Mouse (Mus musculus) G1E (cell line): ENCODE results near the gene Utp20. TPM values are rescaled to one million over a fixed set of nuclear protein-coding genes. Genes with fewer than 3 reads are reported as not detected.

Experiments used
- ATAC-seq: 2 replicates; pipeline ENCODE4 v1.8.0; 2016; ENCODE audit warnings: mild to moderate bottlenecking; ENCODE audit not compliant: insufficient number of reproducible peaks, poor library complexity, low FRiP score, severe bottlenecking; ENCODE audit errors: extremely low read depth
- DNase-seq: peaks from one replicate; pipeline ENCODE4 v3.0.0; 2012; ENCODE audit warnings: low spot score
- H3K27me3 ChIP-seq: 2 replicates; pipeline ENCODE4 v1.6.1; 2012; ENCODE audit warnings: mild to moderate bottlenecking, low read length, inconsistent platforms; ENCODE audit not compliant: insufficient read depth
- H3K36me3 ChIP-seq: replicated peaks from 2 replicates; pipeline ENCODE3; 2012; ENCODE audit warnings: mild to moderate bottlenecking, inconsistent platforms
- H3K4me1 ChIP-seq: 2 replicates; pipeline ENCODE4 v1.6.1; 2012; ENCODE audit warnings: low read depth, low read length, inconsistent platforms, mixed read lengths; ENCODE audit not compliant: insufficient read depth
- H3K4me3 ChIP-seq: 2 replicates; pipeline ENCODE4 v1.5.1; 2012; ENCODE audit warnings: low read depth, mild to moderate bottlenecking, inconsistent platforms, low read length, moderate library complexity, mixed read lengths
- H3K9me3 ChIP-seq: replicated peaks from 2 replicates; pipeline ENCODE4 v1.6.1; 2012; ENCODE audit warnings: inconsistent platforms
- CTCF ChIP-seq: IDR thresholded peaks from 2 replicates; pipeline ENCODE4 v1.5.1; 2012; ENCODE audit warnings: low read depth, low read length, inconsistent platforms, mixed read lengths
- GATA1 ChIP-seq: IDR thresholded peaks from 2 replicates; pipeline ENCODE4 v1.6.1; 2012; ENCODE audit warnings: borderline replicate concordance, low read length, inconsistent platforms, mixed read lengths
- GATA2 ChIP-seq: IDR thresholded peaks from 2 replicates; pipeline ENCODE4 v1.6.1; 2012; ENCODE audit warnings: low read depth, low read length, inconsistent platforms, borderline replicate concordance
- POLR2AphosphoS5 ChIP-seq: IDR thresholded peaks from 2 replicates; pipeline ENCODE4 v1.6.1; 2012; ENCODE audit warnings: low read depth, low read length, inconsistent platforms; ENCODE audit not compliant: insufficient replicate concordance
- TAL1 ChIP-seq: conservative IDR thresholded peaks from 2 replicates; pipeline ENCODE4 v1.6.1; 2012; ENCODE audit warnings: low read depth, low read length, inconsistent platforms, mixed read lengths
- polyA plus RNA-seq: library from polyadenylated mRNA; stranded (reverse); fragments of >175 nt; gene quantifications from 2 replicates; pipeline ENCODE4 v1.2.3, GENCODE M21; 2012
- total RNA-seq, 2 experiments: library from RNA; stranded (forward) in 1 of 2; stranded (reverse) in 1 of 2; fragments of 200-1000 nt in 1 of 2; fragments of >200 nt in 1 of 2; fragmentation: Nextera tagmentation in 1 of 2; gene quantifications; 2 replicates each; pipeline ENCODE4 v1.2.3; 2014 to 2017

The Utp20 gene
- total and polyA plus RNA-seq, 3 experiments, result 33.7 to 50.5 (median 34.3) TPM

DNA sequence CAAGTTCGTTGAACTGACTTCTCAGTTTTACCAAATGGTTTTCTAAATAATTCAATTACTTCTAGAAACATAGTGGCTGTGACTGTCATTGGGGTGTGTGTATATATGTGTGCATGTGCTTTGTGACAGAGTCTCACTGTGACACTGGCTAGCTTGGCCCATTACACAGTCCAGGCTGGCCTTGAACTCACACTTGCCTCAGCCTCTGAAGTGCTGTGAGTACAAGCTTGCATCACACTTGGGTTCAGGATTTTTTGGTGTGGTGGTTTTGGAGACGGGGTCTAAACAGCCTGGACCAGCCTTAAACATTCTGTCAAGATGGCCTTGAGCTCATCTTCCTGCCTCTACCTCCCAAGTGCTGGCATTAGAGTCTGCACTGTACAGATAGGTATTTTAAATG, 11.3 kb downstream of the Utp20 start:
- DNase-seq (no peak), ATAC-seq (no peak)
- TF ChIP-seq TAL1 (no peak), GATA1 (no peak), POLR2AphosphoS5 (no peak), GATA2 (no peak), CTCF (no peak)
- no peak overlapping the region for H3K4me3 ChIP-seq
- no peaks in the 10 kb centered on the region for H3K9me3 ChIP-seq
- no peaks in the 10 kb centered on the region for H3K4me1 ChIP-seq
- no peaks in the 10 kb centered on the region for H3K27me3 ChIP-seq
- peaks cover 91% of the 10 kb centered on the region for H3K36me3 ChIP-seq

- no peak overlapping the region for H3K4me3 ChIP-seq
- H3K27me3 ChIP-seq, result no peaks in the 10 kb centered on the region
- H3K4me1 ChIP-seq, result no peaks in the 10 kb centered on the region
- H3K9me3 ChIP-seq, result no peaks in the 10 kb centered on the region
- no peak for TF ChIP-seq TAL1
- no peak for TF ChIP-seq POLR2AphosphoS5
- TF ChIP-seq GATA1, result no peak
- no peak for TF ChIP-seq GATA2
- no peak for TF ChIP-seq CTCF
- DNase-seq (no peak), ATAC-seq (no peak)
- peaks cover 95% of the 10 kb centered on the region for H3K36me3 ChIP-seq
Observed at GRCm38 (mm10) chr10:88811704-88812103, 14.9 kb downstream of the Utp20 start.

DNA sequence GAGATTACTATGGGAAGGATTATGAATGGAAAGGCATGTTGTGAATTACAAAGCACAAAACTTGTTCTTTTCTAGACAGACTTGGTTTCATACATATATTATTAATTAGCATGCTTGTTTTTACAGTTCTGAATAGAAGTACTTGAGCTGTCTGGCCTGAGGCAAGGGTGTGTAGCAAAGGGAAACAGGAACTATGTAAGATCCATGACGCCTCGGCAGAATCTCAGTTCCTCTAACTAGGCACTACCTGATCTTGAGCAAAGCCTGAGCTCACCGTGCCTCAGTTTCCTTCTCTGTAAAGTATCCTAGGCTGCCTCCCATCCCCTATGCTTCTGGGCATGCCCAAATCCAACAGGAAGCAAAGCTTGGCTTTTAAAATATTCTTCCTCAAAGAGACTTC, 24.4 kb downstream of the Utp20 start:
- Histone ChIP-seq H3K4me3 (no peak overlapping the region), H3K4me1 (no peaks in the 10 kb centered on the region), H3K9me3 (no peaks in the 10 kb centered on the region), H3K27me3 (no peaks in the 10 kb centered on the region), H3K36me3 (peaks cover 93% of the 10 kb centered on the region)
- TF ChIP-seq TAL1, result no peak
- no peak for TF ChIP-seq GATA1
- TF ChIP-seq POLR2AphosphoS5, result no peak
- no peak for TF ChIP-seq CTCF
- no peak for TF ChIP-seq GATA2
- ATAC-seq (no peak), DNase-seq (no peak)

- no peak for DNase-seq
- Histone ChIP-seq H3K4me1 (no peaks in the 10 kb centered on the region), H3K27me3 (no peaks in the 10 kb centered on the region), H3K36me3 (peaks cover 94% of the 10 kb centered on the region), H3K4me3 (no peak overlapping the region), H3K9me3 (no peaks in the 10 kb centered on the region)
- no peak for ATAC-seq
- TF ChIP-seq CTCF, result no peak
- no peak for TF ChIP-seq GATA2
- no peak for TF ChIP-seq POLR2AphosphoS5
- no peak for TF ChIP-seq TAL1
- TF ChIP-seq GATA1, result no peak
Observed at GRCm38 (mm10) chr10:88799381-88799780, 27.2 kb downstream of the Utp20 start.

DNA sequence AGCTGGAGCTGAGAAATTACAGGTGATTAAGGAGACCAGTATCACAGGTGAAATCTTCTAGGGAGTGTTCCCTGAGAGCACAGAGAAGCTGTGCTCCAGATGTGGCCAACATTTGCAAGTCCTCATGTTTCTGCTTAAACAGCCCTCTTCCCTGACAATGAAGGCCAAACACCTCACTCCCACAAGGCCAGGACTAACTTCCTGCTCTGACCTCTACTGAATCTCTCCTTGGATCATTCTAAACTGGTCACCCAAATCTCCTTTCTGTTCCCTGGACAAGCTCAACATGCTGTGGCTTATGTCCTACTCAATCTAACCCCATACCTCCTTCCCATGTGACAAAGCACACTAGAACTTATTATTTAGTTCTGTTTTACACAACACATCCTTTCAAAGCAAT, 29.2 kb downstream of the Utp20 start:
- no peak overlapping the region for H3K4me3 ChIP-seq
- no peaks in the 10 kb centered on the region for H3K4me1 ChIP-seq
- TF ChIP-seq CTCF (no peak), GATA1 (no peak), TAL1 (no peak), POLR2AphosphoS5 (no peak), GATA2 (no peak)
- no peaks in the 10 kb centered on the region for H3K27me3 ChIP-seq
- no peak for ATAC-seq
- no peak for DNase-seq
- no peaks in the 10 kb centered on the region for H3K9me3 ChIP-seq
- H3K36me3 ChIP-seq, result peaks cover 96% of the 10 kb centered on the region

- TF ChIP-seq GATA1, result no peak
- no peak for TF ChIP-seq CTCF
- no peak for TF ChIP-seq GATA2
- no peak for TF ChIP-seq TAL1
- TF ChIP-seq POLR2AphosphoS5, result no peak
- Histone ChIP-seq H3K4me3 (no peak overlapping the region), H3K9me3 (no peaks in the 10 kb centered on the region), H3K27me3 (no peaks in the 10 kb centered on the region), H3K4me1 (no peaks in the 10 kb centered on the region), H3K36me3 (peaks cover 96% of the 10 kb centered on the region)
- DNase-seq (no peak), ATAC-seq (no peak)
Observed at GRCm38 (mm10) chr10:88796939-88797338, 29.7 kb downstream of the Utp20 start.

DNA sequence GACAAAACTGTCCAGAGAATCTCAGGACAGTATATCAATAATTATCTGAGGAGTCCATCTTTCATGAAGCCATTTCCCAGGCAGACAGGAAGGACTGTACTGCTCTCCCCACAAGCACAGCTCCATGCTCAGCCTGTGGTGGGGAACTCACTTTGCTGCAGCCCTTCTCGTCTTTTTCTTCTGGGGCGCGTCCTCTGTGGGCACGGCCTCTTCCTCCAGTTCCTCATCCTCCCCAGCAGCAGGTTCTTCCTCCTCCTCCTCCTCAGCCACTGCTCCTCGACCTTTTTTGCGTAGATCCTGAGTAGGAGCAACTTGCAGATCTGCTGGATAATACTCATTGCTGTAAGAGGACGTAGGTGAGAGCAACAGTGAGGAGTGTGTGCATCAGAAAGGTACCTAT, 31.4 kb downstream of the Utp20 start:
- H3K36me3 ChIP-seq, result peaks cover 97% of the 10 kb centered on the region
- no peak for ATAC-seq

More for the DNA sequence above, 31.4 kb downstream of the Utp20 start:
- H3K9me3 ChIP-seq, result no peaks in the 10 kb centered on the region
- no peaks in the 10 kb centered on the region for H3K4me1 ChIP-seq
- DNase-seq, result no peak
- TF ChIP-seq GATA1 (no peak), POLR2AphosphoS5 (no peak), TAL1 (no peak), GATA2 (no peak), CTCF (no peak)
- H3K27me3 ChIP-seq, result no peaks in the 10 kb centered on the region
- no peak overlapping the region for H3K4me3 ChIP-seq
